Mouse (Mus musculus): ENCODE measurements around the gene Cacna1f.

Cacna1f gene

GRCm38 (mm10) chrX:7606783-7607182 lies at the start of gene Cacna1f:
Gene Cacna1f (plus strand): TSS chrX:7607083.
- DNase-seq (ENCODE audit: low read depth), result no peak

- DNase-seq (ENCODE audit: low read depth), result no peak
These were observed 43.8 kb upstream of the Cacna1f start for GRCm38 (mm10) chrX:7563076-7563475.

- peak; percentile 51 for DNase-seq (ENCODE audit: low read depth)
These were observed 40.5 kb upstream of the Cacna1f start for GRCm38 (mm10) chrX:7566352-7566751.

- DNase-seq (ENCODE audit: low read depth), result no peak
These were observed 39.4 kb upstream of the Cacna1f start for GRCm38 (mm10) chrX:7567491-7567890.

- peak; percentile 28 for DNase-seq (ENCODE audit: low read depth)
These were observed 36.3 kb upstream of the Cacna1f start for GRCm38 (mm10) chrX:7570481-7571175.

- no peak for DNase-seq (ENCODE audit: low read depth)
These were observed 35.2 kb upstream of the Cacna1f start for GRCm38 (mm10) chrX:7571565-7572136.

- no peak for DNase-seq (ENCODE audit: low read depth)
These were observed 34.4 kb upstream of the Cacna1f start for GRCm38 (mm10) chrX:7572466-7572865.

- no peak for DNase-seq (ENCODE audit: low read depth)
These were observed 33.5 kb upstream of the Cacna1f start, which contains the start of gene Foxp3 for GRCm38 (mm10) chrX:7573176-7574086. Gene Foxp3 (plus strand): TSS chrX:7573644.

- peak; percentile 96 for DNase-seq (ENCODE audit: low read depth)
These were observed 32.6 kb upstream of the Cacna1f start, which contains the start of gene Ppp1r3f for GRCm38 (mm10) chrX:7574087-7574884. Gene Ppp1r3f (minus strand): TSS chrX:7574283.

- DNase-seq (ENCODE audit: low read depth), result no peak
These were observed 32.0 kb upstream of the Cacna1f start for GRCm38 (mm10) chrX:7574885-7575231.

GRCm38 (mm10) chrX:7581151-7581550 lies 25.7 kb upstream of the Cacna1f start:
- DNase-seq (ENCODE audit: low read depth), result no peak

GRCm38 (mm10) chrX:7583881-7584280 lies 23.0 kb upstream of the Cacna1f start:
- DNase-seq (ENCODE audit: low read depth), result no peak

GRCm38 (mm10) chrX:7586356-7586755 lies 20.5 kb upstream of the Cacna1f start:
- DNase-seq (ENCODE audit: low read depth), result no peak

- no peak for DNase-seq (ENCODE audit: low read depth)
These were observed 11.5 kb upstream of the Cacna1f start for GRCm38 (mm10) chrX:7595371-7595770.

GRCm38 (mm10) chrX:7604004-7604403 lies 2.9 kb upstream of the Cacna1f start:
- DNase-seq (ENCODE audit: low read depth), result peak; percentile 51

GRCm38 (mm10) chrX:7604879-7605574 lies 1.9 kb upstream of the Cacna1f start, which contains the start of gene Ccdc22:
Gene Ccdc22 (minus strand): TSS chrX:7605517.
- DNase-seq (ENCODE audit: low read depth), result peak; percentile 90

GRCm38 (mm10) chrX:7605575-7605941 lies 1.3 kb upstream of the Cacna1f start:
- no peak for DNase-seq (ENCODE audit: low read depth)

- DNase-seq (ENCODE audit: low read depth), result no peak
These were observed 3.2 kb downstream of the Cacna1f start for GRCm38 (mm10) chrX:7610035-7610434.

GRCm38 (mm10) chrX:7610536-7611258 lies 3.8 kb downstream of the Cacna1f start:
- DNase-seq (ENCODE audit: low read depth), result no peak

GRCm38 (mm10) chrX:7617889-7618551 lies 11.1 kb downstream of the Cacna1f start:
- peak; percentile 1 for DNase-seq (ENCODE audit: low read depth)
